Mouse (Mus musculus): ENCODE measurements around the gene Dram1.

Dram1 gene

DNA sequence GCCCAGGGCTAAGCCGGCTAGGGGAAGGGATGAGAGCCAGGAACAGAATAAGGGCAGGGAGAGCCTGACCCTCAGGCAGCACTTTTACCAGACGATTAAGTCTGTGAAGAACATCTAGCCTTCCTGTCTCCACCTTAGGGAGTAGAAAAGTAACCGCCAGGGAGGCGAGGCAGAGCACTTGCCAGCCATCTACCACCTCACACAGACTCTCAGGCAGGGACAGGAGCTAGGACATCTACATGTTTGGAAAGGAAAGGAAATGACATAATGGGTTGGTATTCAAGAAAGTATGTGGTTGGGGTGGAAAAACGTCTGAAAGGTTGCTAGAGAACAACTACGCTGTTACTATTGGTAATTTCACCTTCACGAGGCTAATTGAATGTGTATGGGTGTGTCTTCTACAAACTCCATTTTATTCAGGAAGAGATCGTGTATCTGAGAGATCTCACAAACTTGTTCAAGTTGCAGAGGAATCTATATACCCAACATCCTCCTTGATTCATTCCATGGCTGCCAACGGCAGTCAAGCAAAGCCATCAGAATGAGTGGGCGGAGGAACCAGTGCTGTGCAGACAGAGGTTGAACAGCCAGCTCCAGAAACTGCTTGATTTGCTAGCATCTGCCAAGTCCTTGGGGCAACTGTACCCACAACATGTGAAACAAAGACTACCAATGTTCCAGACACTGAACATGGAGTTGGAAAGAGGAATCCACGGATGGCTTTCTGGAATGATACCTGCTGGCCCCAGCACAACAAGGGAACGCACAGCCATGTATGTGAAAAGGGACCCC is 32.2 kb downstream of the Dram1 start:
- DNase-seq = no peak

DNA sequence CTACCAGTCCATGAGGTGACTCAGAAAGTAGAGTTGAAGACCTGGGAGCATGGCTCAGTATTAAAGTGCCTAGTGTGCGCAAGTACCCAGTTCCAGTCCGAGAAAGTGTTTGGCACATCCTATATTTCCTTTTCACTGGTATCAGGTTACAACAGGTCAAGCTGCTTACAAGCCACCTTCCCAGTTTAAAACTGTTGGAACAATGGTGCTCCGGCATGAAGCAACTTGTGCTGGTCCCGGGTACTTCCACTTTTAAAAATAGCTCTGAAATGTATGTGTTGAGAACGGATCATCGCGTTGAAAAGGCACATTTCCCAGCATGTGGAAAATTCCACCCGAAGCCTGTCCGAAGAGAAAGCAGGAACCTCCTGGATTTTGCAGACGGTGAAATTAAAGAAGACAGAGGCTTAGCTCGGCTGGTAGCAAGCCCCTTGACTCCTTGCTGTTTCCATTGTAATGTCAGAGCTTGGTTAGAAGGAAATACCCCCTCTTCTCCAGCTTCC is 32.9 kb downstream of the Dram1 start:
- DNase-seq = no peak

DNA sequence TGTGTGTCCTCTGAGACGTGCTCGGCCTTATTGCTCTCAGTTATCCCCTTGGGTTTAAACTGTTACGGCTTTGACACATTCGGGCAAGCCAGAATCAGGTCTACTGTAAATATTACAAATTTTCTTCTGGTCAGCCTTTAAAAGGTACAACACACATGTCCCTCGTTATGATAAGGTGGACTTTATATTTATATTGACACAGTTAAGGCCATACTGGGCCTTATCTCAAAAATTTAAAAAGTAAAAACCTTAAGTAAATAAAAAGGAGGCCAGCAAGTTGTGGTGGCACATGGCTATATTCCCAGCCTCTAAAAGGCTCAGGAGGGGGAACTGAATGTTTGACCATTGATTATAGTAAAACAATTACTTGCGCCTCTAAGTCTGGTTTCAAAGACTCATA is 37.5 kb downstream of the Dram1 start:
- no peak for DNase-seq

DNA sequence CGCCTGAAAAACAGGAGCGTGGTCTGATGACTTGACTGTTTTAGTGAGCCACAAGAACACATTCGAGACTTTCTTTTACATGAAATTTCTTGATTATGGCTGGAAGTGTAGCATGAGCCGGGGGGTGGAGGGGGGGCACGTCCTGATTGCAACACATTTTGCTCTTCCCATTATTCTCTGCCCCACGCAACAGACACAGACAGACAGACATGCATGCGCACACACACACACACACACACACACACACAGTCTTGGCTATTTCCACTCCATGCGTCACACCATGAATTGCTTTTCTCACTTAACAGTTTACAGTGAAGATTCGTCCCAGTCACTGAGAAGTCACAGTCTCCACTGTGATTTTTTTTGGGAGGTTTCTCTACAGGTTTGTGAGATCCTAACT is 38.2 kb downstream of the Dram1 start:
- DNase-seq = no peak

DNA sequence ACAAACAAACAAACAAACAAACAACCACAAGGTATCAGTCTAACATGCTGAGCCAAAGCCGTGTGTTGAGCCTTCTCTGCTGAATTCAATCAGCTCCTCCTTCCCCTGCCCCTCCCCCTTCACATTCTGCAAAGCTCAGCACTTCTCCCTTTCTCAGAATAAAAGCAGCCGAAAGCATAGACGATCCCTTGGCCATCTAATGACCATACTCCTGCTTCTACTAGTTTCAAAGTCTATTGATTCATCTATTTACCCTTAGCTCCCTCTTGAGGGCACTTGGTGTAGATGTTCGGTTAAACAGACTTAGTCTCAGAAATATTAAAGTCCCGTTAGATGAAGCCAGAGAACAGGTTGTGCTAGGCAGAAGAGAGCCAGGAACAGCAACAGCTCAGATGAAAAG is 48.2 kb downstream of the Dram1 start:
- no peak for DNase-seq

DNA sequence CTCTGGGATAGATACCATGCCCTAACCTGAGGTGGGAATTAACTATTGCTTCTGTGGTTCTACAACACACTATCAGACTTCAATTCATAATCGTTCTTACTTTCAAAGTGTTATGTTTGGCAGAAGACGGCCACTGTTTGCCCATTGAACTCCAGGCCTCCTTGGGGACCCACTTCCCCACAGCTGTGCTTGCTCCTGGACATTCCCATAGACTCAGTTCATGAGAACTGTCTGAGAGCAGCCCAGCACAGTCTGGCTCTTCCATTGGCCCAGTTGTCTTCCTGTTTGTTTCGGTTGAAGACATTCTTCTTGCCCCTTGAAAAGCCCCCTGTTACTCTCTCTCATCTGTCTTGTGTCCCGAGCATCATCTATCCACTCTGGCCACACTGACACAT is 50.8 kb downstream of the Dram1 start:
- no peak for DNase-seq

DNA sequence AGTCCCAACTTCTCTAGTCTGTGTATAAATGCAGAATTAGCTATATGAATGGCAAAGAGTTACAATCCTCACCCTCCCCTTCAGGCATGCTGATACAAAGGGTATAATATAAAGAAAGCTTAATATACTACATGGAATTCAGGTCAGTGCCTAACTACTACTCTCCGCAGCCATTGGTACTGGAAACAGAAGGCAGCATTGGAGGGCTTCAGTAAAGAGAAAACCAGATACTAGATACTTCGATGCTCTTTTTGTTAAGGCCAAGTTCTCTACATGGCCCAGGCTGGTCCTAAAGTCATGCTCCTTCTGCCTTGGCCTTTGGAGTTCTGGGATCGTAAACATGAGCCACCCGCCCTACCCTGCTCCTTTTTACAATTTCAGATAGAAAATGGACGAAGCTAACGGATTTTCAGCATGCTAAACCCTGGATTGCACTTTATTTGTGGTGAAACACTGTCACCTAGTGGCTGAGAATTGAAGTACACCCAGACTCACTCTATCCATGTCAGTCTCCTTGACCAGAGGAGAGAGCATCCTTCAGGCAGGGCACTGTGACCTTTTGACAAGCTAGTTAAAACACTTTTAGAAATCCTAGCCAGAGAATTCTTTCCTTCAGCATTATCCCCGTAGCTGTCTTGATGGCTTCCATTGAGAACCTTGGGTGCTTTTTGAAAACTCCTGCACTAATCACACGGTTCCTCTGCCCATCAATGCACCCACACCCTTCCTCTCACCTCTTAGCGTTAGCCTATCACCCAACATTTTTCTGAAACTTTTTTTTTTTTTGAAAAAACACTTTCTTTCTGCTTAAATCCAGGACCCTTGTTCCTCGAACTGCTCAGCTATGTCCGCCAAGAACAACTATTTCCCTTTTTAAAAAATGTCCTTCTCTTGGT is 51.5 kb downstream of the Dram1 start:
- peak; percentile 71 for DNase-seq

DNA sequence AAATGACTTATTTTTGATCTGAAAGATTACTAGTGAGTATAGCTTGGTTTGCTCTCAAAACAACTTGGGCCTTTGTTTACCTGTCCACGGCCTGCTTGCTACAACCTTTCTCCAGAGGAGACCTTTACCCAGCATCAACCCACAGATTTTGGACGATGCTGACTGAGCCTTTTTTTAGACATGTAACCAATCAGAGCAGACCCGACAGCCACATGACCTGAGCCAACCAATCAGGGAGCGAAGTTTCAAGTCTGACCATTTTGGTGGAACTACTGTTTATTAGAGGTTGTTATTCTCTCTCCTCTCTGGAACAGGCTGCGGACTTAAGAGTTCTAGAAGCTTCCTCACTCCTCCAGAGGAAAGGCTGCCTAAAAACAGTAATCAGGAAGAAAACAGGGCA is 57.1 kb downstream of the Dram1 start:
- DNase-seq = no peak

DNA sequence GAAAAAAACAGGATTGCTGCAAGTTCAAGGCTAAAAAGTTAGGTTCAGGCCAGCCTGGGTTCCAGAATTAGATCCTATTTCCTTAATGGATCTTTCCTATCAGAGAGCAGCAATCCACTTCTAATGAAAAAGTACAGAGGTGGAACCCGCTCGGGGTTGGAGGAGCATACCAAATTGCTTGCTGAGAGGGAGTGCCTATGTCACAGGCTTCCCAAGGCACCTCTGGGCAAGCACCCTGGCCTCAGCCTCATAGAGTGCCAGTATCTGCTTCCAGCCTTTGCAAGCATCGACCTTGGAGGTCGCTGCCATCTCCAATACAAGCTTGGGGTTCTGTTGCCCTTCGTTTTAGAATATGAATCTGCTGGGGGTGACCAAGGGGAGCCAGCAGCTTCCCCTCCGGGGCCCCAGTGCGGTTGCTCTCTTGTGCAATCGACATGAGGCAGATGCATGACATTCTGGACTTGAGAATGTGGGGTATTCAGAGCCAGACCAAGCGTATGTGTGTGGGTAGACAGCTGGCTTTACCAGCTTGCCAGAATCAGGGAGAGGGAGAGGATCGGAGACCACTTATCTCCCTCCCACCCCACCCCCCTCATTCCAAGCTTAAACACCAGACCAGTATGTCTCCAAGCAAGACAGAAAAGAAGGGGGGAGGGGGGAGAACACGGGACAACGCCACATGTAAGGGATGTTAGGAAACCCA is 58.0 kb downstream of the Dram1 start:
- DNase-seq = no peak

DNA sequence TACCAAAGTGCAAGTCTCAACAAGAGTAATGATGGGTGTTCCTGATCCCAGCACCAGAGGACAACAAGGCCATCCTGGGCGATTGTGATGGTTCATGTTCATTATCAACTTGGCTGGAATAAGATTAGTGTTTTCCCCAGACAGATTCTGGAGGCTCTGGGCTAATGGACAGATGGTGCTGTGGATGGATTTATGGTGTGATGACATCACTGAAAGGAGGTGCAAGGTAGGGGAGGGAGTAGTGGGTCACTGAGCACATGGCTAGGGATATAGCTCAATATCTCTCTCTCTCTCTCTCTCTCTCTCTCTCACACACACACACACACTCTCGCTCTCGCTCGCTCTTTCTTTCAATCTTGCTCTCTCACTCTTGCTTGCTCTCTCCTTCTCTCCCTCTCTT is 60.7 kb downstream of the Dram1 start:
- DNase-seq = no peak

DNA sequence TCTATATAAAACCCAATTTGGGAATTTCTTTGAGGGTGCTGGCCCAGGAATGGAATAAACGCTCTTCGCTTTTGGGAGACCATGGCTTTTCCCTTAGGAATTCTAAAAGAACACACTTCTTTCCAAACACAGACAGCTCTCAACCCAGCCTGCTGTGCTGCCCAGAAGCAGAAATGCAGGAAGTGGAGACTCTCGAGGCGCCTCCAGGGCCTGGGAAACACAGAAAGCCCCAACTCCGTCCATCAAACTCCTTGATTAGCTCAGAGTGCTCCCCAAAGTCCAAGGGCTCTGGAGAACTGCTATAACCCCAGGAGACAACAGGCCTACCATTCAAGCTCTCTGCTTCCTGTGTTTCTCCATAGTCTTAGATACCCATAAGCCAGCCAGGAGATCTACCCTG is 61.7 kb downstream of the Dram1 start:
- no peak for DNase-seq

DNA sequence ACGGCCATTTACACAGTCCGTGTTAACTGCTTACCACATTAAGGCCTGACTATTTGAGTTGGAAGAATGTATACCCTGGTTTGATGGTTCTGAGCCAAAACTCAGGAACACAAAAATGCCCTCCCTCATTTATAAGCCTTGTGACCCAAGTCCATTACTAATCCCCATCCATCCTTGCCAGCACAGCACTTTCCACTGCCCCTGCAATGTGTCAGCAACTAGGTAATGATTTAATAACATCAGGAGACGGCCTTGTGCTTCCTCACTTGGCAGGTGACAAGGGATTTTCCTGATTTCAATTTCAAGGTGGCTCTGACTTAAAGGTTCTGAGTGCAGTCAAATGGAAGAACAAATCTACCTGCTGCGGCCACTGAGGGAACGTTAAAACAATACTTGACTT is 64.0 kb downstream of the Dram1 start:
- DNase-seq = no peak

DNA sequence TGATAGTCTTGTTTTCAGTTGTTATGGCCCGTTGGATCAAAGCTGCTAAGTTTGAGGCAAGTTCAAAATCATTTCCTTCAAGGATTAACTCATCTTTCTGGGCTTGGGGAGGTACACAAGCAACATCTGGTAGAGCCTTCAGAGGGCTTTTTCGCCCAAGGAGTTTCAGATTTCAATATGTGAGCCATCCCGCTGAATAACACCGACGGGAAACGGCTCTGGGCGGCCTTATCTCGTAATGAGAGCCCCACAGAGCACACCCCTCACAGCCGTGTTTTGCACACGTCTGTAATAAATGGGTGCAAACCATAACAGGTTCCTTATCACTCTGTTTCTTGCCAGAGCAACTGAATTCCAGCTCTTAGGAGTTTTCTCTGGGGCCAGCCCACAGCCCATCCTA is 69.0 kb downstream of the Dram1 start:
- DNase-seq = no peak

DNA sequence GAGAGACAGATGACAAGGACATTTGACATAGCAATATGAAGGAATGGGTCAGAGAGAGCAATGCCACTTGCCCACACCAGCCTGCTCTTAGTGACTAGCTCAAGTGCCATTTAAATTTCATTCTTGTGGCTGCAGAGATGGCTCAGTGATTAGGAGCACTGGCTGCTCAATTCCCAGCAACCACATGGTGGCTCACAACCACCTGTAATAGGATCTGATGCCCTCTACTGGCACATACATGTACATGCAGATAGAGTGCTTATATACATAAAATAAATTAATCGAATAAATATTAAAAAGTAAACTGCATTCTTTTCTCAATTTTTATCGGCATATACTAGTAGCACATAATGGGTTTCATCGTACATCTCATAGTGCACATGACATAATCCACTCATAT is 72.6 kb downstream of the Dram1 start:
- DNase-seq = no peak

DNA sequence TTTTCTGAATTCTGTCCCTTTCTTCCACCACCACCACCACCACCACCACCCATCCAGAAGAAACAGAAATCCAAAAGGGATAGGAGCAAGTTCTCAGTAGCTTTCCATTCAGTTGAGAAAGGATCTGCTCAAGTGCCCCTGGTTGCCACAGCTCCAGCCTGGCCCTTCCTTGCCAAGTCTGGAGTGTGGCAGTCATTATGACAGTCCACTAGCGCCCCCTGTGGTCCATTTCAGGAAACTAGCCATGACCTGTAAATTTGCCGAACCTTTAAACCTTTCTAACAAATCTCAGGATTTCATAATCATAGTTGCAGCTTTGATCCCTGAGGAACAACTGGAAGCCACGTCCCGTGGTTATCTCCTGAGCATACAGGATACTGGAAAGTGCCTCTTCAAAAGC is 74.6 kb downstream of the Dram1 start:
- peak; percentile 55 for DNase-seq

DNA sequence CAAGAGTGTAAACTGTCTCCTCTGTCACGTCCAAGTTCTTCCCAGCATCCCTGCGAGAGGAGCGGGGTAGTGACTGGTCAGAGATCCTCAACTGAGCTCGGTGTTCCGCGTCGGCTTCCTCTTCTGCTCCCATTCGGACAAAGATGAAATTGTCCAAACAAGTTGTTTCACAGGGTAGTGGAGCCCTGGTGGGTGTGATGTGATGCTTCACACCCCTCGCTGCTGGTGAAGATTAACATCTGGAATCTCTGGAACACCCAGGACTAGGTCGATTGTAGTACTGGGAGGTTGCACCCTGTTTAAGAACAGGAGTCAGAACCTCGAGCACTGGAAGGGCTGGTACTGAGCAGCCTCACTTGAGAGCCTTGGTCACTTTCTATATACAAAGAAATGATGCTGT is 75.8 kb downstream of the Dram1 start:
- no peak for DNase-seq

DNA sequence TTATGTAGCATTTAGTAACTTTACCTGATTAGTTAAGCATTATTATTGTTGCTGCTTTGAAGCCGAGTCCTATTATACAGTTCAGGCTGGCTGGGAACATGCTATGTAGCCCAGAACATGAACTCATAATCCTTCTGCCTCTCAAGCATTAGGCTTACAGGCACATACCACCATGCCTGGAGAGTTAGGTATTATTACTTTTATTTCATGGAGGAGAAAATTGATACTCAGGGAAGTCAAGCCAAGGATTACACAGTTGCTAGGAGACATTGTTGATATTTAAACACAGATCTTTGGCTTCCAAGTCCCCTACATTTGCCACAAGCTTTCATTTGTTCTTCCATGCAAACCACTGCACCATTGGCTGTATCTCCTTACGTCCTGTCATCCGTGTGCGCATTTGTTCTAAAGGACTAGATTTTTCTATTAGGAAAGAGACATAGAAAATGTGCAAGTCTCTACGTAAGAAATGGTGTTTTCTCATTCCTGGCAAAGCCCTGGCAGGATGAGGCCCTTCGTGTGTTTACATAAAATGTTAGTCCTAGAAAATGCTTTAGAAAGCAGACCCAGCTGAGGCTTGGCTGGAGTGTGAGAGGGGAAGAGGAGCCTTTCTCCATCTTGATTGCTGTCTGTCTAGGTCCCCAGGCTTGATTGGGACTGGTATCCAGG is 76.9 kb downstream of the Dram1 start:
- no peak for DNase-seq

DNA sequence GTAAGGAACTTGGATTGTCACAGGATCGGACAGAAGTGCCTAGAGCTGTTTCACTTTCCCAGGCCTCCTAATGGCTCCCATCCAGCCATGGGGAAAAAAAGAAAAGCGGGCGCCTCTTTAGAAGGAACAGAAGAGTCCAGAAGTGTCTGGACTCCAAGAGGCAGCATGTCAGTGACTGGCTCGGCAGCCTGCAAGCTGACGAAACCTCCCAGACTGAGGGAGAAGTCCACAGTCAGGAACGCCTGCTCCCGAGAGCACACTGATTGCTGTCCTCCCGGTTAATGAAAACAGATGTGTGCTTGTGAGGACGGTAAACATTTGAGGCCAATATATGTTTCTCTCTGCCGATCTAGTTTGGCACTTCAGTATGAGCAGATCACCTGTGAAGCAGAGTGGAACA is 81.9 kb downstream of the Dram1 start:
- DNase-seq = no peak

DNA sequence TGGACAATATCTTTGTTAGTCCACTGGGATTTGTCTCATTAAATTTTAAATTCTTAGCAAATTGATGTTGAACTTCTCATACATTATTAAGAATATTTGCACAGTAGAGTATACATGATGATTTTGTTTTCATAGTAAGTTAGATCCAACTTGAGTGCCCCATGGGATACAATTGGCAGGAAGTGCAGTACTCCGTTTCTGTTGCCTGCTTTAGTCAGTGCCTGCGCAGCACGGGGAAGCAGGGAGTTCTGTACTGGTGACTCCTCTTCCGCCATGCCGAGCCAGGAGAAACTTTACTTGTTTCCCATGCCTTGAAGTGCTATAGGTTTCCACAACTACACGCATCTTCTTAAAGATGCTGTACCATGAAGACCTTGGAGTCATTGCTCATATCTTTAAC is 83.8 kb downstream of the Dram1 start:
- no peak for DNase-seq

DNA sequence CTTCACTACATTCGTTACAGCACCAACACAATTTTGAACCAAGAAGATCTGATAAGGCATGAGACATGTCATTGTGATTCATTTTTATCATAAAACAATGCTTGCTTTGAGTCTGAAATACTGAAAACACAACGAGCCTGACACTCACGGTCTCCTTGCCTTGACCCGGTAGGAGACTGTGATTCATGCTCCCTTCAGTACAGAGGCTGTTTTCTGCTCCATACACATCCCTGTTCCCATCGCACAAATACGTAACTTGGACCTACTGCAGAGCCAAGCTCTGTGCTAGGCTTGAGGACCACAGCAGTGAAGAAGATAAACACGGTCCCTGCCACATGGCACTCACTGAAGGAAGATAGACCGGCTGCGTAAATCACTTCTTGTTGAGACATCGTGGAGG is 90.8 kb downstream of the Dram1 start:
- no peak for DNase-seq

DNA sequence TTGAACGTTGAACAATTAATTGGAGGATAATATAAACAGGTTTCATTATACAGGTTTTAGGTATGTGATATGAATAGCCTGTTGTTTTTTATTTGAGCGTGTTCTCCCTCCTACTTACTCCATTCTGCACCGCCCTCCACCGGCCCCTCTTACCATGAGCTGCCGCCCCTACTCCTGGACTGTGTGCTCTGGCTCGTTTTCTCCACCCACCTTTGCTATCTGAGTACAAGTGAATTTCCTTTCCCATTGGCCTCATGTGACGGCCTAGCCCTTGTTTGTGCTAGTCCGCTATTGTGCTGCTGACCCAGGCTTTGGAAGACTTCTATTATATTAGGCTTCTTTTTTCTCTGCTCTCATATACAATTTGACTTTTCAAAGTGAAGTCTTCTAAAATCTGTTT is 91.6 kb downstream of the Dram1 start:
- DNase-seq = no peak

DNA sequence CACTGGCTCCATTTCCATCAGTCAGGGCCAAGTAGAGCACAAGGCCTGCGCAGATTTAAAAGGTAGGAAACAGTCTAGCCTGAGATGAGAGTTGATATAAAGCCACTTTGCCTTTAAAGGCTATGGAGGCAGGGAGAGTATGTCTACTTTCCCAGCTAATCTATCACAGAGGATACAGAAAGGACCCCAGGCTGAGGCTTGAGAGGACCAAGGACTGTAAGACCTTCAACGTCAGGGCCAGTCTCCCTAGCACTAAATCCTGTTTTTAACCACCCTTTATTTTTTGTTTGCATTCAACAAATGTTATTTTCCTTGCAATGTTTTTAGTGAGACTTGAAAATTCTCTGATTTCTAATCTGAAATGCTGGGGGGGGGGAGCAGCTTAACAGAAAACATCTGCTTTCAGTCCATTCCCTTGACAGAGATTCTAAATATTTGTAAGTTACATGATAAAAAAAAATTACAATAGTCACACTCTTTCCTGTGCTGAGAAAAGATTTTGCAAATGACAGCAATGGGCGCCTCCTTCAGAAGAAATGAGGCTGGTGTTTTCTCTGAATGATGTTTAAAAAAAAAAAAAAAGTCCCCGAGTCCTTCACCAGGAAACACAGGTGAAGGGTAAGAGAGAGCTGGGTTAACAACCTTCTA is 94.4 kb downstream of the Dram1 start:
- no peak for DNase-seq
